Mouse (Mus musculus) C2C12 (cell line): ENCODE measurements around the gene Kpna3.

Experiments
- CEBPB ChIP-seq: IDR thresholded peaks from one replicate; pipeline ENCODE4 v1.6.1; 2011; ENCODE audit warnings: low read depth, mild to moderate bottlenecking, control low read depth, moderate library complexity
- CTCF ChIP-seq: IDR thresholded peaks from one replicate; pipeline ENCODE4 v1.5.1; 2011; ENCODE audit not compliant: control insufficient read depth, insufficient read depth, insufficient read length
- MAX ChIP-seq: IDR thresholded peaks from one replicate; pipeline ENCODE4 v1.6.1; 2011; ENCODE audit warnings: mild to moderate bottlenecking, control low read depth
- MYOD1 ChIP-seq: IDR thresholded peaks from one replicate; pipeline ENCODE4 v1.6.1; 2011; ENCODE audit warnings: low read depth; ENCODE audit not compliant: control insufficient read depth, insufficient read length
- MYOG ChIP-seq: IDR thresholded peaks from one replicate; pipeline ENCODE4 v1.6.1; 2011; ENCODE audit not compliant: control insufficient read depth, insufficient read length; ENCODE audit errors: extremely low read depth
- USF1 ChIP-seq: IDR thresholded peaks from one replicate; pipeline ENCODE4 v1.6.1; 2011; ENCODE audit warnings: low read depth, mild to moderate bottlenecking, control low read depth, moderate library complexity

DNA sequence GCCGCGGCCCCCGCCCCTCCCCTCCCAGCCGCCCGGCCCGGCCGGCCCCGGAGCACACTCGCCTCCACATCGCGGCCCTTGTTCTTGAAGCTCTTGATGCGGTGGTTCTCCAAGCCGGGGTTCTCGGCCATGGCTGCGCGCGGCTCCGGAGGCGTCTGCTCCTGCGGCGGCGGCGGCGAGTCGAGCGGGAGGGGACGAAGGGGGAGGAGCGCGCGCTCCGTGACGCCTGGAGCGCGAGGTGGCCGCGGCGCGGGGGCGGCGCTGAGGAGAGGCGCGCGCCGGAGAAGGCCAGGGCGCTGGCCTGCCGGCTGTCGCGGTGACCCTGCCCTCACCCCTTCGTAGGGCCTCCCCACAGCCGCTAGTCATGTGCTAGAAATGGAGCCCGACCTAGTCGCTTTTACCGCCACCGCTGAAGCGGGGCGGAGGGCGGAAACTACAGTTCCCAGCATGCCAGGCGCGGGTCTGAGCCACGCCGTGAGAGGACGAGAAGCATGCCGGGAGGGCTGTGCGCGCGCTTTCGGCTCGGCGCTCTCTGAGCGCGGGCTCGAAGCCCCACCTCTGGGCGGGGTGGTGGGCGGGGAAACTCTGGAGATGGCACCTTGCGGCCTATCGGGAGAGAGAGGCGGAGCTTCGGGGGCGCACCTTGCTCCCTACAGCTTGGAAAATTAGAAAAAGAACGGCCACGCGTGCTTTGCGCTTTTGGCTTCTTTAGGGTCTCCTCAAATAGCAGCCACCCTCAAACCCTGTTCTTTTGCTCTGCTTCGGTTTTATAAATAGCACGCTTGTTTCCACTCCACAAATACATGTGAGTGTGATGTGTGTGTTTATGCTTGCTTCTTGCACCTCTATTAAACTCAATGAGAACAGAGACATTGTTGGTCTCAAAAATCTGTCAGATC lies at the start of gene Kpna3:
- no peak for TF ChIP-seq CTCF
- no peak for TF ChIP-seq MYOG
- no peak for TF ChIP-seq USF1
- TF ChIP-seq CEBPB: no peak
- peak; percentile 37 for TF ChIP-seq MAX
- no peak for TF ChIP-seq MYOD1
